Mouse (Mus musculus): ENCODE data around the gene Gm10718.
"Not testable (repeated sequence)": the region's sequence is repeated elsewhere in the genome, so short reads cannot be mapped to it uniquely, and the experiment has no call there.

- TF ChIP-seq POLR2A (IDR thresholded peaks at IDR 0.05; ENCODE audit: borderline replicate concordance, low read depth, low read length); CTCF (IDR thresholded peaks at IDR 0.05; ENCODE audit: low read depth, low read length): not testable (repeated sequence)
These were observed 2.8 kb downstream of the Gm10718 start for GRCm38 (mm10) chr9:3026136-3026535.
